Mouse (Mus musculus): Measurements from ENCODE around the gene Pik3cb. TPM values are rescaled to one million over a fixed set of nuclear protein-coding genes. Genes with fewer than 3 reads are reported as not detected.

Pik3cb gene
- 15.6 and 16.8 TPM in 2 replicates for total RNA-seq (2014; fragmentation: Nextera tagmentation)
- total RNA-seq (2017), result 4.0 and 4.1 TPM in 2 replicates
- 0.78 and 0.98 TPM in 2 replicates for polyA plus RNA-seq (2012)

DNA sequence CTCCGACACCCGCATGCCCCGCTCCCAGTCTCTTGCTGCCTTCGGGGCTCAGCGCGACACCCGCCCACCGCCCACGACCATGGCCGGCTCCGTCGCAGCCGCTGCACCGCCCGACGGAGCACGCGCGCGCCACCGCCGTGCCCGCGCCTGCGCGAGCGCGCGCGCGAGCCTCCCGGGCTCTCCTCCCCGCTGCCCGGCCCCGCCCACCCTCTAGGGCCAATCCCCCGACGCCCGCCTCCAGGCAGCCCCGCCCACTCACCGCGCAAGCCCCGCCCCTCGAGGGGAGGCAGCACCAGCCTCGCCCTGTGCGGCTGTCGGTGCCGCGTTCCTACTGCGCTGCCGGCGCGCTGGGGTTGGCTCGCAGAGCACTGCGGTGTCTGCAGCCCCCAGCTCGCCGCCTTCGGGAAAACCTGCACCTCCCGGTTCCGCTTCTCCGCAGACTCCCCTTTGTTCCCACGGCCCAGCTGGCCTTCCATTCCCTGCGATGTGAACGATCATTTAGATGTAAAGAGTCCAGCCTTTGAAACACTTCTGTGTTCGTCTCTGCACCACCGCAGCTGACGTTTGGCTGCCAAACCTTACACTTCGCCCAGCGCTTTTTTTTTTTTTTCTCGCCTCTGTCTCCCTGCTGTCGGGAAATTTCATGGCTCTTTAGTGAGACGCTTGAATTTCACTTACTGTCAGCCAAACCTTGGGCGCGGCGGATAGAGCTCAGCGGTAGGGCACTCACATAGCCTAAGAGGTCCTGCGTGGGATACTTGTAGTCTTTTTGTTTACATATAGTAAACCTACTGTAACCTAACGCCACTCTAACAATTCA lies at the start of gene Pik3cb:
Gene Pik3cb (minus strand): TSS at position 559 of the 820 bp plus-strand sequence.
- 0 out of 2 replicates have a peak, but pooled peaks cover 3% of the 10 kb centered on the region for H3K27me3 ChIP-seq (ENCODE audit: insufficient read depth, low read length)
- H3K9me3 ChIP-seq (replicated peaks), result no peaks in the 10 kb centered on the region
- H3K4me3 ChIP-seq (ENCODE audit: low read depth, low read length), result peak within 1 kb of the TSS; percentile 94
- H3K4me1 ChIP-seq (ENCODE audit: insufficient read depth, low read depth, low read length), result peaks cover 54% of the 10 kb centered on the region
- ATAC-seq (ENCODE audit: extremely low read depth, insufficient number of reproducible peaks, low FRiP score, poor library complexity, severe bottlenecking) (peak; percentile 89), DNase-seq (ENCODE audit: low spot score) (peak; percentile 92)
- peaks cover 10% of the 10 kb centered on the region for H3K36me3 ChIP-seq (replicated peaks)
- TF ChIP-seq GATA2 (IDR thresholded peaks at IDR 0.05; ENCODE audit: borderline replicate concordance, low read depth, low read length) (no peak), TAL1 (conservative IDR thresholded peaks at IDR 0.05; ENCODE audit: low read depth, low read length) (no peak), POLR2AphosphoS5 (IDR thresholded peaks at IDR 0.05; ENCODE audit: insufficient replicate concordance, low read depth, low read length) (no peak)

DNA sequence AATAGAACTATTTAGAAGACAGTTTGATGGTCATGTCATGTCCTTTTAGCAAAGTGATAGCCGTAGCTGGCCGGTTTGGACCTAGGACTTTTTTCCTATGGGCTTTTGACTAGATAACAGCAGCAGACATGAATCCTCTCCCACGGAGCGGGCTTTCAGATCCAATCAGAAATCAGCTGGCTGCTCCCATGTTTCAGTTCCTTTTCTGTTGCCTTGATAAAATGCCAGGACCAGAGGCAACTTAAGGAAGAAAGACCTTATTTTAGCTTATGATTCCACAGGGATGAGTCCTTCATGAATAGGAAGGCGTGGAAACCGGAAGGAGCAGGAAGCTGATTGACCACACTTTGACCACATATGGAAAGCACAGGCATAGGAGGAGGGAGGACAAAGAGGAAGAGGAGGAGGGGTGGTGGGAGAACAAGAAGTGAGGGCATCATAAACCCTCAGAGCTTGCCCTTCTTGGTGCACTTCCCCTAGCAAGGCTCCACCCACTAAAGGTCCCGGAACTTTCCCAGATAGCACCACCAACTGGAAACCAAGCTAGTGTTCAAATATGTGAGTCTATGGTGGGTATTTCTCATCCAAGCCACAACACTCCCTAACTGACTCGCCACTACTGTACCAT lies 42.7 kb upstream of the Pik3cb start:
- H3K9me3 ChIP-seq (replicated peaks), result no peaks in the 10 kb centered on the region
- TF ChIP-seq GATA2 (IDR thresholded peaks at IDR 0.05; ENCODE audit: borderline replicate concordance, low read depth, low read length) (no peak), GATA1 (IDR thresholded peaks at IDR 0.05; ENCODE audit: borderline replicate concordance, low read length) (no peak), TAL1 (conservative IDR thresholded peaks at IDR 0.05; ENCODE audit: low read depth, low read length) (no peak)

DNA sequence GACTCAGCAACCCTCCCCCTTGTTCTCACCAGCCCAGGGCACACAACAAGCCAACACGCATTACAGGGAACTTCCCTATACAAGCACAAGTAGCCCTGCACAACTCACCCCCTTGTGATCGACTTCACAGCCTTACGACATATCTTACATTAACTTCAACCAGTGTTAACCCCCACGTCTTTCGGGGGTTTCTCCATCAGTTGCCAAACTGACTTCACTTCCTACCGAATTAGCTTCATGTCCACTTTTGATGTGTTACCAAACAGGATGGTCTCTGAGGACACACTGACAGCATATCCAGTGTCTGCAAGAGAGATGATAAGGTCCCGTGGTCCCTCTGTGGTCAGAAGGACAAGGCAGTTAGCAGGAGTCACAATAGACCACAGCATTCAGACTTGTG lies 41.7 kb upstream of the Pik3cb start:
- H3K4me3 ChIP-seq (ENCODE audit: low read depth, low read length), result no peak overlapping the region; the same call in 1 of the 2 replicates
- no peaks in the 10 kb centered on the region for H3K9me3 ChIP-seq (replicated peaks)
- peak; percentile 39 for DNase-seq (ENCODE audit: low spot score)
- peaks cover 42% of the 10 kb centered on the region for H3K4me1 ChIP-seq (ENCODE audit: insufficient read depth, low read depth, low read length)
- H3K27me3 ChIP-seq (ENCODE audit: insufficient read depth, low read length), result peaks cover 8% of the 10 kb centered on the region; the same call in 1 of the 2 replicates
- TF ChIP-seq CTCF (IDR thresholded peaks at IDR 0.05; ENCODE audit: low read depth, low read length) (no peak), GATA1 (IDR thresholded peaks at IDR 0.05; ENCODE audit: borderline replicate concordance, low read length) (no peak), TAL1 (conservative IDR thresholded peaks at IDR 0.05; ENCODE audit: low read depth, low read length) (peak; percentile 82)
- ATAC-seq (ENCODE audit: extremely low read depth, insufficient number of reproducible peaks, low FRiP score, poor library complexity, severe bottlenecking), result peak; percentile 95
- no peaks in the 10 kb centered on the region for H3K36me3 ChIP-seq (replicated peaks)

More for the DNA sequence above, 42.7 kb upstream of the Pik3cb start:
- H3K4me1 ChIP-seq (ENCODE audit: insufficient read depth, low read depth, low read length), result peaks cover 42% of the 10 kb centered on the region
- no peaks in the 10 kb centered on the region for H3K36me3 ChIP-seq (replicated peaks)
- H3K4me3 ChIP-seq (ENCODE audit: low read depth, low read length), result no peak overlapping the region; the same call in 1 of the 2 replicates
- DNase-seq (ENCODE audit: low spot score) (no peak), ATAC-seq (ENCODE audit: extremely low read depth, insufficient number of reproducible peaks, low FRiP score, poor library complexity, severe bottlenecking) (peak; percentile 24; the same call in 1 of the 2 replicates)
- peaks cover 8% of the 10 kb centered on the region; the same call in 1 of the 2 replicates for H3K27me3 ChIP-seq (ENCODE audit: insufficient read depth, low read length)

DNA sequence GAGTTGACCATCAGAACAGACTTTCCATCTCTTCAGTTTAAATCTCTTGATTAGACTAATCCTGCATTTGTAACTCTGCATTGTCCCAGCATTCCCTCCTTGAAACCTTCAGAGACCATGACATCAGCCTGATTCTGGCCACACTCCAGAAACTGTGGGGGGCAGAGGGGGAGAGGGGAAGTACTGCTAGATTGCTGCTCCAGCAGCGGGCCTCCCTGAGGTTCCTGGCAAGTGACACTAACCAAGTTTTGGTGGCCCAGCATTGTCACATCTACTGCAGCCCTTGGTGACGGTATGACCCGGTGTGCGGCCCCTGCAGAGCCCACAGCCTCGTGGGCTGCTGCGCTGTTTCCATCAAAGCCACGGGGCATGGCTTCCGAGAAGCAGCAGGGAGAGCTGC lies 39.9 kb upstream of the Pik3cb start:
- Histone ChIP-seq H3K36me3 (replicated peaks) (no peaks in the 10 kb centered on the region), H3K4me3 (ENCODE audit: low read depth, low read length) (no peak overlapping the region; the same call in 1 of the 2 replicates), H3K27me3 (ENCODE audit: insufficient read depth, low read length) (peaks cover 13% of the 10 kb centered on the region; the same call in 1 of the 2 replicates), H3K4me1 (ENCODE audit: insufficient read depth, low read depth, low read length) (peaks cover 39% of the 10 kb centered on the region), H3K9me3 (replicated peaks) (no peaks in the 10 kb centered on the region)
- DNase-seq (ENCODE audit: low spot score) (no peak), ATAC-seq (ENCODE audit: extremely low read depth, insufficient number of reproducible peaks, low FRiP score, poor library complexity, severe bottlenecking) (no peak)
- TF ChIP-seq POLR2AphosphoS5 (IDR thresholded peaks at IDR 0.05; ENCODE audit: insufficient replicate concordance, low read depth, low read length), result no peak

DNA sequence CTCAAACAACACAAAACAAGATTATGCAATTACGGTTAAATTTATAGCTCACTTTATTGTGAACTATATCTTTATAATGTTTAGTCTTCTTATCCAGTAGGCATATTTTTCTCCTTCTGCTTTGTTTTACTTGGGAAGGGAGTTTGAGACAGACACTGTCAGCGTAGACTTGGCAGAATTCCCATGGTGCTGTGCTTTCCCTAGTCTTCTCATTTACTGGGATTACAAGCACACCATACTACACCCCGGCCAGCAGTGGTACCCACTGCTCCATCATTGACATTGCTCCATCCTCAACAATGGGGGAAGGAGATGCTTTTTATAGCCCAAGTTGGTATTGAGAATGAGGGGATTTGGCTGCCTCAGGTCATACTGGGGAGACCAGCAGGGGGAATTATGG lies 38.3 kb upstream of the Pik3cb start:
- ATAC-seq (ENCODE audit: extremely low read depth, insufficient number of reproducible peaks, low FRiP score, poor library complexity, severe bottlenecking) (no peak), DNase-seq (ENCODE audit: low spot score) (no peak)
- TF ChIP-seq POLR2AphosphoS5 (IDR thresholded peaks at IDR 0.05; ENCODE audit: insufficient replicate concordance, low read depth, low read length) (no peak), TAL1 (conservative IDR thresholded peaks at IDR 0.05; ENCODE audit: low read depth, low read length) (no peak)
- Histone ChIP-seq H3K36me3 (replicated peaks) (no peaks in the 10 kb centered on the region), H3K27me3 (ENCODE audit: insufficient read depth, low read length) (peaks cover 20% of the 10 kb centered on the region; the same call in 1 of the 2 replicates), H3K9me3 (replicated peaks) (no peaks in the 10 kb centered on the region), H3K4me3 (ENCODE audit: low read depth, low read length) (no peak overlapping the region), H3K4me1 (ENCODE audit: insufficient read depth, low read depth, low read length) (peaks cover 39% of the 10 kb centered on the region)

DNA sequence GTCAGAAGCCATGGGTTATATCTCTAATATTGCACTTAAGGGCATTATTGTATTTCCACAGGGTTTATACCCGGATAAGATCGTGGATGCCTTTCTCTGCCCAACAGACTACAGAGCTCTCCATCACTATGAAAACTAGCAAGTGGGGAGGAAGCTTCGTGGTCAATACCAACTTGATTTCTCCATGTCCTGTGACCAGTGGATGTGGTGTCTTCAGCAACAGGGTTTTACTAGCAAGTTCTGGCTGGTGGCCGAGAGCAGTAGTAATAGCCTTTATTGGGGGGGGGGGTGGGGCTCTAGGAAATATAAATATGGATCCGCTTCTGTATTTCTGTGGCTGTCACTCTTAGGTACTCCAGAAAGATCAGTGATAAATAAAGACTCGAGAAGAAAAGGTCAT lies 35.4 kb upstream of the Pik3cb start:
- Histone ChIP-seq H3K9me3 (replicated peaks) (no peaks in the 10 kb centered on the region), H3K36me3 (replicated peaks) (no peaks in the 10 kb centered on the region), H3K4me3 (ENCODE audit: low read depth, low read length) (no peak overlapping the region), H3K27me3 (ENCODE audit: insufficient read depth, low read length) (peaks cover 29% of the 10 kb centered on the region; the same call in 1 of the 2 replicates), H3K4me1 (ENCODE audit: insufficient read depth, low read depth, low read length) (peaks cover 10% of the 10 kb centered on the region)
- TF ChIP-seq POLR2AphosphoS5 (IDR thresholded peaks at IDR 0.05; ENCODE audit: insufficient replicate concordance, low read depth, low read length), result no peak
- no peak for TF ChIP-seq CTCF (IDR thresholded peaks at IDR 0.05; ENCODE audit: low read depth, low read length)
- TF ChIP-seq TAL1 (conservative IDR thresholded peaks at IDR 0.05; ENCODE audit: low read depth, low read length), result no peak
- TF ChIP-seq GATA2 (IDR thresholded peaks at IDR 0.05; ENCODE audit: borderline replicate concordance, low read depth, low read length), result no peak
- no peak for TF ChIP-seq GATA1 (IDR thresholded peaks at IDR 0.05; ENCODE audit: borderline replicate concordance, low read length)
- DNase-seq (ENCODE audit: low spot score) (no peak), ATAC-seq (ENCODE audit: extremely low read depth, insufficient number of reproducible peaks, low FRiP score, poor library complexity, severe bottlenecking) (no peak)
